Mouse (Mus musculus) megakaryocyte-erythroid progenitor cell, adult 5 weeks (primary cell): ENCODE data around the gene Cdc42bpg. TPM values are rescaled to one million over a fixed set of nuclear protein-coding genes. Genes with fewer than 3 reads are reported as not detected.

Source experiments
- polyA plus RNA-seq: library from polyadenylated mRNA; stranded (reverse); fragments of >175 nt; gene quantifications from 2 replicates; pipeline ENCODE4 v1.2.3, GENCODE M21; 2012

Cdc42bpg gene
- 17.3 and 21.8 TPM in 2 replicates for polyA plus RNA-seq

GRCm38 (mm10) chr19:6306137-6306551 lies at the start of gene Cdc42bpg:
TSS of gene Cdc42bpg (plus strand) at chr19:6306456.

GRCm38 (mm10) chr19:6276426-6277421 lies 29.5 kb upstream of the Cdc42bpg start, which contains the start of gene Ehd1:
TSS of gene Ehd1 (plus strand) at chr19:6276725.

GRCm38 (mm10) chr19:6334673-6335457 lies 28.6 kb downstream of the Cdc42bpg start, which contains the start of gene Men1:
TSS of gene Men1 (plus strand) at chr19:6334979.

GRCm38 (mm10) chr19:6340524-6341452 lies 34.5 kb downstream of the Cdc42bpg start, which contains the start of gene Map4k2:
TSS of gene Map4k2 (plus strand) at chr19:6341135.

GRCm38 (mm10) chr19:6363411-6364240 lies 57.4 kb downstream of the Cdc42bpg start, which contains the start of gene Sf1:
TSS of gene Sf1 (plus strand) at chr19:6363690.

Other genes starting within 250 kb of the Cdc42bpg start
- gene Mrpl49, start 248.7 kb upstream of the Cdc42bpg start, polyA plus RNA-seq, result 22.3 and 22.4 TPM in 2 replicates
- 4,552 and 5,111 TPM in 2 replicates for gene Fau, start 248.6 kb upstream of the Cdc42bpg start, polyA plus RNA-seq
- 62.2 and 69.2 TPM in 2 replicates for gene Znhit2, start 245.3 kb upstream of the Cdc42bpg start, polyA plus RNA-seq
- gene Tm7sf2, start 238.1 kb upstream of the Cdc42bpg start, polyA plus RNA-seq, result 10.4 and 10.7 TPM in 2 replicates
- gene Vps51, start 229.2 kb upstream of the Cdc42bpg start, polyA plus RNA-seq, result 42.3 and 58.6 TPM in 2 replicates
- not detected in 2 replicates for gene Tmem262, start 226.4 kb upstream of the Cdc42bpg start, polyA plus RNA-seq
- 0.47 and 1.4 TPM in 2 replicates for gene Gm28374, start 224.2 kb upstream of the Cdc42bpg start, polyA plus RNA-seq
- gene Zfpl1, start 221.5 kb upstream of the Cdc42bpg start, polyA plus RNA-seq, result 69.2 and 77.1 TPM in 2 replicates
- 10.9 and 13.6 TPM in 2 replicates for gene Cdca5, start 221.5 kb upstream of the Cdc42bpg start, polyA plus RNA-seq
- 2.3 and 3.3 TPM in 2 replicates for gene AC131692.1, start 212.0 kb upstream of the Cdc42bpg start, polyA plus RNA-seq
- gene Naaladl1, start 200.7 kb upstream of the Cdc42bpg start, polyA plus RNA-seq, result 0.07 and 0.37 TPM in 2 replicates
- 57.7 and 61.3 TPM in 2 replicates for gene Sac3d1, start 187.8 kb upstream of the Cdc42bpg start, polyA plus RNA-seq
- 117 and 133 TPM in 2 replicates for gene Snx15, start 178.2 kb upstream of the Cdc42bpg start, polyA plus RNA-seq
- gene Batf2, start 165.5 kb upstream of the Cdc42bpg start, polyA plus RNA-seq, result 0.92 and 1.5 TPM in 2 replicates
- gene Arl2, start 164.9 kb upstream of the Cdc42bpg start, polyA plus RNA-seq, result 54.7 and 67.6 TPM in 2 replicates
- gene Majin, start 122.1 kb upstream of the Cdc42bpg start, polyA plus RNA-seq, result not detected in 2 replicates
- not detected in 2 replicates for gene Gpha2, start 80.1 kb upstream of the Cdc42bpg start, polyA plus RNA-seq
- gene Ppp2r5b, start 70.6 kb upstream of the Cdc42bpg start, polyA plus RNA-seq, result 17.7 and 17.9 TPM in 2 replicates
- 78.6 and 105 TPM in 2 replicates for gene Atg2a, start 64.8 kb upstream of the Cdc42bpg start, polyA plus RNA-seq
- 158 and 171 TPM in 2 replicates for gene Ehd1, start 29.7 kb upstream of the Cdc42bpg start, polyA plus RNA-seq
- 113 and 132 TPM in 2 replicates for gene Men1, start 28.5 kb downstream of the Cdc42bpg start, polyA plus RNA-seq
- gene Map4k2, start 34.7 kb downstream of the Cdc42bpg start, polyA plus RNA-seq, result 122 and 145 TPM in 2 replicates
- 1,917 and 2,290 TPM in 2 replicates for gene Sf1, start 57.2 kb downstream of the Cdc42bpg start, polyA plus RNA-seq
- gene Pygm, start 77.9 kb downstream of the Cdc42bpg start, polyA plus RNA-seq, result 3.7 and 10.9 TPM in 2 replicates
- gene Rasgrp2, start 92.9 kb downstream of the Cdc42bpg start, polyA plus RNA-seq, result 586 and 616 TPM in 2 replicates
- gene Nrxn2, start 112.3 kb downstream of the Cdc42bpg start, polyA plus RNA-seq, result 0.15 and 0.38 TPM in 2 replicates
- 0.05 TPM in 1 of 2 replicates, not detected in the other for gene Slc22a12, start 236.6 kb downstream of the Cdc42bpg start, polyA plus RNA-seq